Mouse (Mus musculus): ENCODE results near the gene Edem2. TPM values are rescaled to one million over a fixed set of nuclear protein-coding genes. Genes with fewer than 3 reads are reported as not detected.
"Not testable (repeated sequence)": the region's sequence is repeated elsewhere in the genome, so short reads cannot be mapped to it uniquely, and the experiment has no call there.

Edem2 gene
- polyA plus RNA-seq, 1 experiment: 13.0 TPM

DNA sequence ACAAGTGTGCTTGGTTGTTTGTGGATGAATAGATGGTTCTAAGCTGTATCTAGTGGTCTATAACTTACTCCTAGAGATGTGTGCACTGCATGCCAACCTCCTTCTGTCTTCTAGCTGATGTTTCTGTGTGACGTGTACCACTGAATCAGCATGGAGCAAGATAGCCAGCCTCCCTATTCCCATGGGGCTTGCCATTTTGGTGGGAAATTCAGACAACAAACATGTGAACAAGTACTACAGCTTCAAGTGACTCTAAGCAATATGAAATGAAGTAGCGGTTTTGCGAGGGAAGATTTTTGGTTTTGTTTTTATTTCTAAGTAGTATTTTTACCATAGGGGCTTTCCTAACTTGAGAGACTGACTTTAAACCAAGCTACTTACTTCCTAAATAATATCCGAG is 20.1 kb upstream of the Edem2 start:
- no peak overlapping the region for H3K4me3 ChIP-seq (ENCODE audit: insufficient read depth, low read depth, low read length)
- H3K27ac ChIP-seq (replicated peaks; ENCODE audit: low read depth, low read length): no peak overlapping the region
- H3K4me1 ChIP-seq (ENCODE audit: control insufficient read depth, insufficient read depth, insufficient read length, low read length): no peaks in the 10 kb centered on the region; the same call in 1 of the 2 replicates

DNA sequence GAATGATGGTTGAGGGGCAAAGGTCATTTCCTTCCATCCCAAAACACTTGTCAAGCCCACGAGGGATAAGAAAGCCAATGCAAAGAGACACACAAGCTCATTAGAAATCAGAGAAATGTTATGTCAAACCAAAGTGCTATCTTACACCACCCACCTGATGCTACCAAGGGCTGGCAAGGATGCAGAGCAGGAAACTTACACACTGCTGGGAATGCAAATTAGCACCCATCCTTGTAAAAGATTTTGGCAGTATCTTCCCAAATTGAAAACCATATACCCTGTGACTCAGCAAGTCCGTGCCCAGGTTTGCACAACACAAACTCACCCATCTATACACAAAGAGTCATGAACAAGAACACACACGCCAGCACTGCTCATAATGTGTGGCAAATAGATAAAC is 16.2 kb upstream of the Edem2 start:
- H3K4me3 ChIP-seq (ENCODE audit: insufficient read depth, low read depth, low read length): no peak overlapping the region
- no peaks in the 10 kb centered on the region for H3K4me1 ChIP-seq (ENCODE audit: control insufficient read depth, insufficient read depth, insufficient read length, low read length)
- no peak overlapping the region for H3K27ac ChIP-seq (replicated peaks; ENCODE audit: low read depth, low read length)

DNA sequence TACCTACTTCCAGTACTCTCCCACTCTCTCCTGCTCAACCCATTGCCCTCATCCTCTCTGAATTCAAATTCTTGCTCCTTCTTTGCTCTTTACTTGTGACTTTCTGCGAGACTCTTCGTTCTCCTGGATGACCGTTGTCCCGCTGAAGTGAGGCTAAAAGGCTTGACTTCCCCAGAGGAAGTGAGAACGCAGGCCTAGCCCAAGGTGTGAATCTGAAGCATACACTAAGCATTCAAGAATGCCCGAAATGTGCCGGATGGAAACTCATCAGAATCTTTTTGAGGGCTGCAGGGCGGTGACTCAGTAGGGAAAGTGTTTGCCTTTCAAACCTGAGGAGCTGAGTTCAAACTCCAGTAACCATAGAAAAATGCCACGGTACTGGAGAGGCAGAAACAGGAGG is 14.1 kb upstream of the Edem2 start:
- no peak overlapping the region for H3K27ac ChIP-seq (replicated peaks; ENCODE audit: low read depth, low read length)
- no peak overlapping the region for H3K4me3 ChIP-seq (ENCODE audit: insufficient read depth, low read depth, low read length)
- no peaks in the 10 kb centered on the region for H3K4me1 ChIP-seq (ENCODE audit: control insufficient read depth, insufficient read depth, insufficient read length, low read length)

DNA sequence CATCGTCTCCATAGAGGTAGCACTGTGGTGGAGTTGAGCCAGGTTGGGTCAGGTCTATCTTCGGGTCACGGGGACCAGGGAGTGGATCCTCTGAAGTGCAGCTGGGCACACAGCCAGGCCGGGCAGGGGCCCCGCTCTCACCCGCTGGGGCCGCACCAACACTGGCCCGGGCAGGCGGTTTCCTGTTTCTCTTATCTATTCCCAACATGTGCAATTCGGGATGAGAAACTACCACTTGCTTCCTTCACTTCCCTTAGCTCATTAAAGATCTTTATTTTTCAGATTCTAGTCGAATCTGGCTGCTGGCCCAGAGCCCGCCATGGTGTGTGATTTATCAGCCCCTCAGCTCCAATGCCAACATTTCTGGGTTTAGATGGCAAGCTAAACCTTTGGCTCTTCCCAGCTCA is 13.7 kb upstream of the Edem2 start:
- H3K27ac ChIP-seq (replicated peaks; ENCODE audit: low read depth, low read length): no peak overlapping the region
- H3K4me1 ChIP-seq (ENCODE audit: control insufficient read depth, insufficient read depth, insufficient read length, low read length): no peaks in the 10 kb centered on the region
- H3K4me3 ChIP-seq (ENCODE audit: insufficient read depth, low read depth, low read length): no peak overlapping the region

DNA sequence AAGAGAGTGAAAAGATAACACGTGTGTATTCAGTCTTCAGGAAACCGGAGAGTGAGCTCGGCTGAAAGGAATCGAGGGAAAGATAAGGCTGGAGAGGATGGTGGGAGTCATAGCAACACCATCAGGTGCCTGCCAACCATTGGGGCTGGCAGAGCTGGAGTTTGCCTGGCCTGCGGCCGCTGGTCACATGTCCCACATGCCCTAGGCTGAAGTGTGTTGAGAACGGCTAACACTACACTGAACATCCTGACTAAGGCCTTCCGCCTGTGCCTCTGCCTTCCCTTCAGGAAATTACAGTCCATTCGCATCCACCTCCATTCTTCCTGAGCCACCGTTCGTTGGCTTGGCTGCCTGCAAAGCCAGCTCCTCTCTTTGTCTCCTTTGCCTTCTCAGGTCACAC is 12.9 kb upstream of the Edem2 start:
- no peak overlapping the region for H3K27ac ChIP-seq (replicated peaks; ENCODE audit: low read depth, low read length)
- no peak overlapping the region for H3K4me3 ChIP-seq (ENCODE audit: insufficient read depth, low read depth, low read length)
- H3K4me1 ChIP-seq (ENCODE audit: control insufficient read depth, insufficient read depth, insufficient read length, low read length): no peaks in the 10 kb centered on the region

DNA sequence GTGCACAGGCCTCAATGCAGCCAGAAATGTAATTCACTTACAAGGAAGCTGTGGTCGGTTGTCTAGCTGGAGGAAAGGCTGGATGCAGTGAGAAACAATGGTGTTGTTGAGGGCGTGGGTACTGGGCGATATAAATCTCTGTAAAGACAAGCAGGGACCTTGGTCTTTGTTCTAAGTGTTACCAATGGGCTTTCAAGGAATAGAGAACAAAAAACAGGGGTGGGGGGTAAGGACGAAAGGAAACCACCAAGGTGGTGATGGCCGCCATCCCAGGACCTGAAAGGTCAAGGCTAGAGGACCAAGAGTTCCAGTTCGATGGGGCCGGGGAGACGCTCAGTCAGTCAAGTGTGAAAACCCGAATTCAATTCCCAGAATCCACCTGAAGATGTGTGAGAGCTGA is 8.5 kb upstream of the Edem2 start:
- Histone ChIP-seq H3K4me1 (ENCODE audit: control insufficient read depth, insufficient read depth, insufficient read length, low read length) (no peaks in the 10 kb centered on the region), H3K4me3 (ENCODE audit: insufficient read depth, low read depth, low read length) (no peak overlapping the region), H3K27ac (replicated peaks; ENCODE audit: low read depth, low read length) (no peak overlapping the region)

DNA sequence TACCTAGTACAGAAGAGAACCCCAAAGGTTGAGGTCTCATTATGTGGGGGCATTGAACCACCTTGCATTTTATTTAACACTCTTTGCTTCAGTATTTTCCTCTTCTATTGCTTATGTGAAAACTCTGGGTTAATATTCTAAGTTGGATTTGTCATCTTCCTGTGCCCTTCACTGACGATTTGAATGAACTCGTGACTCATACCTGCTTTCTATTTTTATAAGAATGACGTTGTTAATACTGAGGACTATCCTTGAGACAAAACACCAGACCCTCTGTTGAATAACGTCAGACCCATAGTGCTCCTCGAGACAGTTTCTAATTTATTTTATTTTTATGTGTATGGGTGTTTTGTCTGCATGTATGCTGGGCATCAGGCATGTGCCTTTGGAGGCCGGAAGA is 7.7 kb upstream of the Edem2 start:
- H3K27ac ChIP-seq (replicated peaks; ENCODE audit: low read depth, low read length): no peak overlapping the region
- H3K4me3 ChIP-seq (ENCODE audit: insufficient read depth, low read depth, low read length): no peak overlapping the region
- no peaks in the 10 kb centered on the region for H3K4me1 ChIP-seq (ENCODE audit: control insufficient read depth, insufficient read depth, insufficient read length, low read length)

DNA sequence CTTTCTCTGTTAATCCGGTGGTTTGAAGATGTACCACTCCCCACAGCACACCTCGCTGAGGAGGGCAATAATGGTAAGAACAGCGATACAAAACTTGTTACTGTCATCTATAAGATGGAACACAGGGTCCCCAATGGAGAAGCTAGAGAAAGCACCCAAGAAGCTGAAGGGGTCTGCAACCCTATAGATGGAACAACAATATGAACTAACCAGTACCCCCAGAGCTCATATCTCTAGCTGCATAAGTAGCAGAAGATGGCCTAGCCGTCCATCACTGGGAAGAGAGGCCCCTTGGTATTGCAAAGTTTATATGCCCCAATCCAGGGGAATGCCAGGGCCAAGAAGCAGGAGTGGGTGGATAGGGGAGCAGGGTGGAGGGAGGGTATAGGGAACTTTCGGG is 6.5 kb upstream of the Edem2 start, which contains the start of gene Gm17581:
TSS of gene Gm17581 (minus strand) at position 101 of the 400 bp plus-strand sequence.
- H3K4me3 ChIP-seq (ENCODE audit: insufficient read depth, low read depth, low read length); H3K4me1 ChIP-seq (ENCODE audit: control insufficient read depth, insufficient read depth, insufficient read length, low read length): not testable (repeated sequence)
- 0 out of 2 replicates have a peak within 1 kb of the TSS, but pooled peaks have one; percentile 26 for H3K27ac ChIP-seq (replicated peaks; ENCODE audit: low read depth, low read length)

DNA sequence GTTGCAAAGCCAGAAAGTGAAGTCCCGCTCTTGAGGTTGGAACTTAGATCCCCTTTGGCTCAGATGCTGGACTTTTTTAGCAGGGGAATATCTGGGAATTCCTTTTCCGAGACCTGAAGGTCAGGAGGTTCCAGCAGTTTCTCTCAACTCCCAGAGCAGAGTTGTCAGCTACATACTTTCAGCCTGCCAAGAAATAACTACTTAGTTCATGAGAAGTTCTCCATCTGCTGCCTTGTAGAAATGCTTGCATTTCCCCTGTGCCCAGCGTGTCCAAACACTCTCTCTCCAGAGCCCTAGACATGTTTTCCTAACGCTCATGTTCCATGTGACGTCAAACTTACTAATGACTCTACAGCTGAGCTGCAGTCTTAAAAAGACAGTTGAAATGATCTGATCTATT is 5.8 kb upstream of the Edem2 start:
- H3K4me1 ChIP-seq (ENCODE audit: control insufficient read depth, insufficient read depth, insufficient read length, low read length): no peaks in the 10 kb centered on the region
- no peak overlapping the region for H3K4me3 ChIP-seq (ENCODE audit: insufficient read depth, low read depth, low read length)

DNA sequence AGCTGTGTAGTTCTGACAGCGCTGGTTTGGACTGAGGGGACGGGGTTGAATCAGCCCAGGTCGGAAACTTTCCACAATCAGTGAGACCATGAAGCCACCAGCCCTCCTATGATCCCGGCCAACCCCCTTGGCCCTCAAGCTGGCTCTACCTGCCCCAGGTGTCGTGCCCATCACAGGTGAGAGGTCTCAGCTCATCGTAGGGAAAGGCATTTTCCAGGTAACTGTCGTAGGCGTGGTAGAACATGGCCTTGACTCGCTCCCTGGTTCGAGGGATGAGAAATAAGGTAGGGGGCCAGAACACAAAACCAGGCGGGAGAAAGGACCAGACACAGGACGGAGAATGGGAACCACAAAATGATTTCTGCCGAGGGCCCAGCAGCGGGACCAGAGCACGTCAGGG is 533 bp downstream of the Edem2 start:
- Histone ChIP-seq H3K4me1 (ENCODE audit: control insufficient read depth, insufficient read depth, insufficient read length, low read length) (peaks cover 5% of the 10 kb centered on the region), H3K4me3 (ENCODE audit: insufficient read depth, low read depth, low read length) (peak overlapping the region; percentile 97), H3K27ac (replicated peaks; ENCODE audit: low read depth, low read length) (no peak overlapping the region)

More for the DNA sequence above, 5.8 kb upstream of the Edem2 start:
- 0 out of 2 replicates have a peak overlapping the region, but pooled peaks have one; percentile 26 for H3K27ac ChIP-seq (replicated peaks; ENCODE audit: low read depth, low read length)

DNA sequence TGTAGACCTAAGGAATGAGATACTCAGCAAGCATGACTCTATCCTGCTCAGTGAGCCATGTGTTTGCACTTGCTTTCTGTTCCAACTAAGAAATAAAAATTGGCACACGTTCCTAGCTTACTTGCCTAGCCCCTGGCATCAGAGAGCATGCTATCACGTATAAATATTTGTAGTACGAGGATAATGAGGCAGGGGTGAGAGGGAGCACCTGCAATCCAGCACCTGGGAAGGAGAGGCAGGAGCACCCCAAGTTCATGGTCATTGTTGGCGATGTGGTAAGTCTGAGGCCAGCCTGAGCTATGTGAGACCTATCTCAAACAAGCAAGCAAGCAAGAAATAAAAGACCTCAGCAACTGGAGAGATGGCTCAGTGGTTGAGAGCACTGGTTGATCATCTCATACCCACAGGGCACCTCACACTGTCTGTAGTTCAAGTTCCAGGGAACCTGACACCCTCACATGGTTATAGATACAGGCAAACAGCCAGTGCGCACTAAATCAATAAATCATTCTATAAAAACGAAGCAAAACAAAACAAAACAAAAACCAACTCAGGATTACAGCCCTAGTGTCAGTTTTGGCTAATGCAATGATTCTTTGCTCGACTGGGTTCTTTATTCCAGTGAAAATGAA is 1.4 kb downstream of the Edem2 start:
- Histone ChIP-seq H3K4me1 (ENCODE audit: control insufficient read depth, insufficient read depth, insufficient read length, low read length) (peaks cover 5% of the 10 kb centered on the region), H3K27ac (replicated peaks; ENCODE audit: low read depth, low read length) (no peak overlapping the region), H3K4me3 (ENCODE audit: insufficient read depth, low read depth, low read length) (no peak overlapping the region)

DNA sequence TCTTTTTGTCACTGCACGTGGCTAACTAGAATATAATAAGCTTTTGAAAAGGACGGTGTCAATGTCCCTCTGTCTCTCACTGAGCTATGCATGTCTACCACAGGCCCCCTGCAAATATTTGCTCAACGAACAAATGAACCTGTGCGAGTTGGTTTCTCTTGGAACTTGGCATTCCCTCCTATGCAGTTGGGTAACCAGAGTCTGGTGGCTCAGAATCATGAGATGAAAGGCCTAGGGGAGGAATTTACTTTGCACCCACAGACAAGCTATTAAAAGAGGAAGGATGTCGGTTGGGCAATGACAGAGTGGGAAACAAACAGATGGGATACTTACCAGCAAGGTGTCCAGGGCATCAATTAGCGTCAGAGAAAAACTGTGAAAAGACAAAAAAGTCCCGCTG is 3.0 kb downstream of the Edem2 start:
- no peak overlapping the region for H3K4me3 ChIP-seq (ENCODE audit: insufficient read depth, low read depth, low read length)
- peaks cover 5% of the 10 kb centered on the region for H3K4me1 ChIP-seq (ENCODE audit: control insufficient read depth, insufficient read depth, insufficient read length, low read length)
- no peak overlapping the region for H3K27ac ChIP-seq (replicated peaks; ENCODE audit: low read depth, low read length)

DNA sequence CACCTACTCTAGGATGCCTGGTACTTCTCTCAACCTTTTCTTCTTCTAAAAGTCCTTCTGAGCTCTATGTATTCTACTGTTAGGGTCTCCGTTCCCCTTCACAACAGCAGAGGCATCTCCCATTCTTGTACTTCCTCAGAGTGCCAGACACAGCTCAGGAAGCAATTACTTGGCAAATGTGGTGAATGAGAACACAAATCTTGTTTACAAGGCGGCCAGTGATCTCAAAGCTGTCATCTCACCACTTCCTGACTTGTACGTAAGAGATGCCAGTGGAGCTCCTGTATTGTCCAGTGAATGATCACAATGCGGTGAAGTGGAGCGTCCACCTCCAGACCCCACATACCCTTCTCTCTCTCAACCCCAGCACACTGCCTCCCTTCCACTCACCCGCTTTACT is 4.7 kb downstream of the Edem2 start:
- H3K4me3 ChIP-seq (ENCODE audit: insufficient read depth, low read depth, low read length): no peak overlapping the region
- no peak overlapping the region for H3K27ac ChIP-seq (replicated peaks; ENCODE audit: low read depth, low read length)
- peaks cover 5% of the 10 kb centered on the region for H3K4me1 ChIP-seq (ENCODE audit: control insufficient read depth, insufficient read depth, insufficient read length, low read length)

DNA sequence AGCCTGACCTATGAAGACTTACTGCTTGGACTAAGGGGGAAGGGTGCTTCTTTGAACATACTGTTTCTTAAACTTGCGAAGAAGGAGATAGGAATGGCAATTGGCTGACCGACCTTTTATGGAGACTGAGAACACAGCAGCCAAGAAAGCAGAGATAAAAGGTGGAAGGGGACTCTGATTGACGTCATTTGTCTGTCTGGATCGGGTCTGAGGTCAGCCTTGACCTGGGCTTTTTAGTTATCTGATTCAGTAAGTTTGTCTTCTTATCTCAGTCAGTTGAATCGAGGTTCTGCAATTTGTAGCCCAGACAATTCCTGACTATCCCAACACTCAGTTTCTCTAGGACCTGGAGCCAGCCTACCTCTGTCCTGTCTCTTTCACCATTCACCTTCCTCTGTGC is 5.2 kb downstream of the Edem2 start:
- peaks cover 5% of the 10 kb centered on the region for H3K4me1 ChIP-seq (ENCODE audit: control insufficient read depth, insufficient read depth, insufficient read length, low read length)
- no peak overlapping the region for H3K4me3 ChIP-seq (ENCODE audit: insufficient read depth, low read depth, low read length)
- no peak overlapping the region for H3K27ac ChIP-seq (replicated peaks; ENCODE audit: low read depth, low read length)

DNA sequence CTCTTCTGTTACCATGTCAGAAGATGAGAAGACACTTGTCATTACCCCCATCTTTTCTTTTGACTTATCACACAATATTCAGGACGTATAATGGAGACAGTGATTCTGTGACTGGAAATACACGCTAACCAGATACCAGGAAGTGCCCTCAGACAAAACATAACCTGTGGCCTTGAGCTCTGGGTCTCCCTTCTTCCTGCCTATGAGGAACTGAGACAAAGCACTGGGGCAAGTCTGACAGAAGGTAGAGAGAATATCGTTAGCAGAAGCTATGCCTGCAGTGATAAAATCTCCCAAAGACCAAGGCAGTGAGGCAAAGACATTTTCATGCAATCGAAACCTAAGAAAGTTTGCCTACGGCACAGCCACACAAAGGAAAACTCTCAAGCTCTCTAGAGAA is 8.7 kb downstream of the Edem2 start:
- no peak overlapping the region for H3K27ac ChIP-seq (replicated peaks; ENCODE audit: low read depth, low read length)
- H3K4me1 ChIP-seq (ENCODE audit: control insufficient read depth, insufficient read depth, insufficient read length, low read length): no peaks in the 10 kb centered on the region
- no peak overlapping the region for H3K4me3 ChIP-seq (ENCODE audit: insufficient read depth, low read depth, low read length)

DNA sequence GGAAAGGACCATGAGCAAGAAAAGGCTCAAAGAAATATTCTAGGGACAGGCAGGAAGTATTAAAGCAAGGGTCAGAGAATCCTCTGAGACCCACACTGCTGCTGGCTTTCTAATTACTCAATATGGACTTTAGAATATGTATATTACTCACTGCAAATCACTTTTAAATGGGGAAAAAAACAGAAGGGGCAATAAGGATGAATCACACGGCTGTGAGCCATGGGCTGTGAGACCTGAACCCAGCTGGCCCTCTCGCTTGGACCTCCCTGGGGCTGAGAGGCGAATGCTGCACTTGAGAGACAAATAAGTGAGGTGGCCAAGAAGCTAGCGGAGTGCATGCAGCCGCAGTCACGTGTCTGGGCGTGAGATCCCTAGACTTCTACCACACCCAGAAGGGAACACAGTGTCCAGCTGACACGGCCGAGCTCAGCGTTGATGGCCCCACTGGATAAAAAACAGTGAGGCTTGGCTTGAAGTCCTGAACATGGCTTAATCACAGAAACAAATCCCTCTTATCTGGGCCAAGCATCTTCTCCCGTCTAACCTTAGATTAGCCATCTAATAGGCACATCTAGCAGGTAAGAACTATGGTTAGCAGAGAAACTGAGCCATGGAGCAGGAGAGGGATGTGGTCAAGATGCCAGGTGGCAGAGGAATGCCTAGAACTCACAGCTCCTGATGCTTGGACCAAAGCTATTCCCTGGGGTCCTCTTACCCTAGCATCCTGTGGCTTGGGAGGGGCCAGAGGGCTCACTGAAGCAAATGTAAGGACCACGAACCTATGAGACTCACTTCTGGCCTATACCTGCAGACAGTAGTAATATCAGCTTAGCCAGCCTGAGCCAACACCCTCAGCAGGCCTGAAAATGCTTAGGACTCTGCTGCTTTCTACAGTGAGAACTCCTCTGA is 11.9 kb downstream of the Edem2 start:
- Histone ChIP-seq H3K4me3 (ENCODE audit: insufficient read depth, low read depth, low read length) (no peak overlapping the region), H3K27ac (replicated peaks; ENCODE audit: low read depth, low read length) (peak overlapping the region; percentile 51; the same call in 1 of the 2 replicates), H3K4me1 (ENCODE audit: control insufficient read depth, insufficient read depth, insufficient read length, low read length) (no peaks in the 10 kb centered on the region)
